Mouse (Mus musculus) spleen, adult 2 months (tissue): ENCODE measurements around the gene Mtln.

Experiments
- CTCF ChIP-seq: fragments of 200-500 bp; IDR thresholded peaks from 2 replicates; pipeline ENCODE4 v1.5.1; 2011; ENCODE audit warnings: mild to moderate bottlenecking, inconsistent platforms; ENCODE audit not compliant: insufficient read depth, insufficient read length, insufficient replicate concordance; ENCODE audit errors: extremely low read depth
- POLR2A ChIP-seq: fragments of 200-500 bp; IDR thresholded peaks from 2 replicates; pipeline ENCODE4 v1.6.1; 2011; ENCODE audit warnings: low read depth, low read length, inconsistent platforms

GRCm38 (mm10) chr2:127742637-127743036, 49.7 kb downstream of the Mtln start:
- no peak for TF ChIP-seq CTCF
- TF ChIP-seq POLR2A = no peak
